Mouse (Mus musculus) left cerebral cortex, postnatal 10 days (tissue): ENCODE results near the gene Nek6. TPM values are rescaled to one million over a fixed set of nuclear protein-coding genes. Genes with fewer than 3 reads are reported as not detected.
A peak's percentile ranks its signal among the peaks of the same experiment; 100 is the strongest.

Experiments used
- DNase-seq, 2 experiments: peaks; one replicate each; pipeline ENCODE4 v3.0.0; 2021 to 2022; ENCODE audit warnings: low spot score in 2 of 2, mixed read lengths in 1 of 2; ENCODE audit errors: extremely low spot score in 1 of 2
- intact Hi-C: fragments of 180-260 bp; cut with DNase I; formaldehyde crosslinking; loops from one replicate; pipeline ENCODE4 v1.15.1; 2025
- total RNA-seq, 2 experiments: library from RNA; stranded (reverse); gene quantifications; 2 replicates each; pipeline ENCODE4 v1.2.3; 2021

The Nek6 gene
- total RNA-seq, 2 experiments from 2014 or later: 34.2 to 37.0 TPM

GRCm38 (mm10) chr2:38607716-38608115 is 96.3 kb downstream of the Nek6 start:
- intact Hi-C loops: no loop called here

GRCm38 (mm10) chr2:38608831-38609309 is 97.4 kb downstream of the Nek6 start:
- DNase-seq: no peak
- intact Hi-C loops: no loop called here

More at GRCm38 (mm10) chr2:38607716-38608115, 96.3 kb downstream of the Nek6 start:
- no peak for DNase-seq

- no peak for DNase-seq
- intact Hi-C loops: no loop called here
These were observed 97.9 kb downstream of the Nek6 start for GRCm38 (mm10) chr2:38609310-38609709.

- no peak for DNase-seq
- intact Hi-C loops: no loop called here
These were observed 98.7 kb downstream of the Nek6 start for GRCm38 (mm10) chr2:38610161-38610560.

- no peak for DNase-seq
- intact Hi-C loops: no loop called here
These were observed 101.2 kb downstream of the Nek6 start for GRCm38 (mm10) chr2:38612596-38612995.

- intact Hi-C loops: no loop called here
- no peak for DNase-seq
These were observed 102.1 kb downstream of the Nek6 start for GRCm38 (mm10) chr2:38613576-38613975.

- intact Hi-C loops: no loop called here
- DNase-seq: no peak
These were observed 103.0 kb downstream of the Nek6 start for GRCm38 (mm10) chr2:38614437-38614836.

- intact Hi-C loops: no loop called here
- peak in 1 of 2 experiments; percentile 42 for DNase-seq
These were observed 104.6 kb downstream of the Nek6 start for GRCm38 (mm10) chr2:38616072-38616471.

- DNase-seq: no peak
- intact Hi-C loops: no loop called here
These were observed 105.8 kb downstream of the Nek6 start for GRCm38 (mm10) chr2:38616956-38617872.

- intact Hi-C loops: no loop called here
- DNase-seq: no peak
These were observed 108.3 kb downstream of the Nek6 start for GRCm38 (mm10) chr2:38619777-38620176.

- DNase-seq: no peak
- intact Hi-C loops: no loop called here
These were observed 109.6 kb downstream of the Nek6 start for GRCm38 (mm10) chr2:38621076-38621475.

- intact Hi-C loops: no loop called here
- peak; percentile 28 to 40 for DNase-seq
These were observed 110.2 kb downstream of the Nek6 start for GRCm38 (mm10) chr2:38621610-38622021.

GRCm38 (mm10) chr2:38623411-38623810 is 112.0 kb downstream of the Nek6 start:
- intact Hi-C loops: no loop called here
- DNase-seq: no peak

GRCm38 (mm10) chr2:38623821-38624590 is 112.6 kb downstream of the Nek6 start:
- no peak for DNase-seq
- intact Hi-C loops: no loop called here

GRCm38 (mm10) chr2:38628801-38629200 is 117.4 kb downstream of the Nek6 start:
- intact Hi-C loops: no loop called here
- DNase-seq: no peak

GRCm38 (mm10) chr2:38629451-38629850 is 118.0 kb downstream of the Nek6 start:
- intact Hi-C loops: no loop called here
- no peak for DNase-seq

GRCm38 (mm10) chr2:38630574-38630973 is 119.1 kb downstream of the Nek6 start:
- intact Hi-C loops: no loop called here
- no peak for DNase-seq

GRCm38 (mm10) chr2:38637716-38638267 is 126.3 kb downstream of the Nek6 start:
- DNase-seq: no peak
- intact Hi-C loops: no loop called here

GRCm38 (mm10) chr2:38641761-38642160 is 130.3 kb downstream of the Nek6 start:
- intact Hi-C loops: loop anchor here (5.0 to 10.0 kb wide), 2 partner anchors 101 to 223 kb away; no protein-coding TSS in a partner anchor
- DNase-seq: no peak
